Mouse (Mus musculus) CH12.LX (cell line): ENCODE data around the gene Trmt61a.

Experiments used
- CHD2 ChIP-seq: IDR thresholded peaks from 2 replicates; pipeline ENCODE4 v1.6.1; 2011; ENCODE audit warnings: low read length, improper control_type of control experiment
- TBP ChIP-seq: conservative IDR thresholded peaks from 2 replicates; pipeline ENCODE4 v1.6.1; 2011; ENCODE audit warnings: low read depth, low read length, improper control_type of control experiment

DNA sequence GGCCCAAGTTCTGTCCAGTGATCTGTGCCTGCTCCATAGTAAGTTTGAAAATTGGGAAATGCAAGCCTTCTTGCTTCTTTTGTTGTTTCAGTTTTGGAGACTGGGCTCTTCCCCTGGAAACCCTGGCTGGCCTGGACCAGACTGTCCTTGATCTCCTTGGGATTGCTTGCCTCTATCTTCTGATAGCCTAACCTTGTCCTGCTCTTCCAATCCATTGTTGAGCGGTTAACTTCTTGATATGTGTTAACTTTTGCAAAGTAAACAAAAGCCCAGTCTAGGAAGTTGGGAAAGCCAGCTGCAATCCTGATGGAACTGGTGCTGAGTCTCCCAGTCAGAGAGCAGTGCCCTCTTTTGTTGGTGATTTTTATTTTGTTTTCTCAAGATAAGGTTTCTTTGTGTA is 50.1 kb downstream of the Trmt61a start:
- TF ChIP-seq TBP: no peak
- TF ChIP-seq CHD2: no peak
